Mouse (Mus musculus) right cerebral cortex, postnatal 25 days (tissue): ENCODE data around the gene Fam172a.

Experiments
- DNase-seq: peaks from one replicate; pipeline ENCODE4 v3.0.0; 2022

The Fam172a gene

GRCm38 (mm10) chr13:78110648-78111047, 408.8 kb downstream of the Fam172a start:
- DNase-seq: no peak

- no peak for DNase-seq
Observed at GRCm38 (mm10) chr13:78113978-78114377, 412.1 kb downstream of the Fam172a start.

GRCm38 (mm10) chr13:78118715-78119114, 416.9 kb downstream of the Fam172a start:
- no peak for DNase-seq

- no peak for DNase-seq
Observed at GRCm38 (mm10) chr13:78121991-78122390, 420.2 kb downstream of the Fam172a start.

GRCm38 (mm10) chr13:78123911-78124426, 422.1 kb downstream of the Fam172a start:
- DNase-seq: no peak

- no peak for DNase-seq
Observed at GRCm38 (mm10) chr13:78157465-78157864, 455.6 kb downstream of the Fam172a start.

GRCm38 (mm10) chr13:78162149-78162548, 460.3 kb downstream of the Fam172a start:
- no peak for DNase-seq

GRCm38 (mm10) chr13:78163087-78163958, 461.5 kb downstream of the Fam172a start:
- peak; percentile 86 for DNase-seq

GRCm38 (mm10) chr13:78164941-78165340, 463.1 kb downstream of the Fam172a start:
- no peak for DNase-seq

GRCm38 (mm10) chr13:78168166-78168565, 466.3 kb downstream of the Fam172a start:
- DNase-seq: no peak

GRCm38 (mm10) chr13:78171320-78171719, 469.5 kb downstream of the Fam172a start:
- DNase-seq: no peak

- no peak for DNase-seq
Observed at GRCm38 (mm10) chr13:78171984-78172636, 470.3 kb downstream of the Fam172a start.

GRCm38 (mm10) chr13:78172861-78173260, 471.0 kb downstream of the Fam172a start:
- DNase-seq: no peak

- DNase-seq: no peak
Observed at GRCm38 (mm10) chr13:78174191-78174590, 472.4 kb downstream of the Fam172a start.

GRCm38 (mm10) chr13:78174891-78175290, 473.1 kb downstream of the Fam172a start:
- DNase-seq: no peak

GRCm38 (mm10) chr13:78175821-78176380, 474.1 kb downstream of the Fam172a start:
- no peak for DNase-seq

- DNase-seq: no peak
Observed at GRCm38 (mm10) chr13:78177381-78177950, 475.6 kb downstream of the Fam172a start.

- DNase-seq: no peak
Observed at GRCm38 (mm10) chr13:78178021-78178420, 476.2 kb downstream of the Fam172a start.

GRCm38 (mm10) chr13:78178771-78179170, 476.9 kb downstream of the Fam172a start:
- no peak for DNase-seq

GRCm38 (mm10) chr13:78179312-78180097, 477.7 kb downstream of the Fam172a start:
- DNase-seq: no peak

- no peak for DNase-seq
Observed at GRCm38 (mm10) chr13:78180261-78180660, 478.4 kb downstream of the Fam172a start.
